Mouse (Mus musculus): ENCODE measurements around the gene Sec24d.
A peak's percentile ranks its signal among the peaks of the same experiment; 100 is the strongest.

Gene Sec24d

DNA sequence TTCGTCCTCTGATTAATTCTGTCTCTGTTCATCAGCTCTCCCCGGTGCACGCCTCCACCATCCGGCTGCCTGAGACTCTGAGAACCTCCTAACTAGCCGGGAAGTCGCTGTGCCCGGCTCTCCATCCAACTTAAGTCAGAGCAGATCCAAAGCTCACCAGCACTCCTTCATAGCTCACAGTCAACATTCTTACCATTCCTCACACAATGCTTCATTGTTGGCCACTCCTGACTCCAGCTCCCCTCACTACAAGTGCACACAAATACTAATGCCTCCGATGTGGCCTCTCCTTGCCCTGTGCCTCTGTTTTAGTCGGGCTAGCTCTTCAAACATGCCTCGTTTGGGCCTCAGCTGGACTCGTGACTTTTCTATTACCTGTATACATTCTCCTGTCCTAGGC, 29.4 kb downstream of the Sec24d start:
- DNase-seq (ENCODE audit: low spot score in 2 of 2) = no peak

DNA sequence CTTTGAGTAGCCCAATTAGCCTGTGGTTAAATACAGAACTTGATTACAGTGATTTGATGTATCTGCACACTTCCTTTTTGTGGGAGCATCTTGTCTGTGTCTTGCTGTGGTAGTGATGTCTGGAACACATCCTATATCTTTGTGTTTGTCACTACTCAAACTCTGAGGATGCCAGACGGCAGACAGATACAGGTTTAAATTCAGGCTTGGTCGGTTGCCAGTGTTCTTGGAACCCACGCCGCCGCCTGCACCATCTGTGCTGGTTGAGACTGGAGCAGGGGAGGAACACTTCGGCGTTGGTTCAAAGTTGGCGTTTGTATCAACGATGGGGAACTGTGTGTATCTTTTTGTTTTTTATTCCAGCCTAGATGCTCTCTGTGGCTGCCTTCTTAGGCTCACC, 31.0 kb downstream of the Sec24d start:
- DNase-seq (ENCODE audit: low spot score in 2 of 2) = no peak

DNA sequence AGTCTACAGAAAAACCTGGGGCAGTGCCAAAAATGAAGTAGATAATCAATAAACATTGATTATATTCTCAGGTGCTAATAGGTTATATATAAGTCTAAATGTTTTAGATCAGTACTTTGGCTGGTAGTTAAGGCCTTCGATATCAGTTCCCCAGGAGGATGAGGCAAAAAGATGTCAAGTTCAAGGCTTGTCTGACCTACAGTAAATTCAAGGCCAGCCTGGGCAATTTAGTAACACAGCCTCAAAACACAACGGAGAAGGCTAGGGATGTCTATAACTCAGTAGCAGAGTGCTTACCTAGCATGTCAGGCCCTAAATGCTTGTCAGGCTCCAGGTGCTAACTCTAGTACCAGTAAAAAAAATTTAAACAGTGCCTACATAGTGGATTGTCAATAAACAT, 34.3 kb downstream of the Sec24d start:
- no peak for DNase-seq (ENCODE audit: low spot score in 2 of 2)

DNA sequence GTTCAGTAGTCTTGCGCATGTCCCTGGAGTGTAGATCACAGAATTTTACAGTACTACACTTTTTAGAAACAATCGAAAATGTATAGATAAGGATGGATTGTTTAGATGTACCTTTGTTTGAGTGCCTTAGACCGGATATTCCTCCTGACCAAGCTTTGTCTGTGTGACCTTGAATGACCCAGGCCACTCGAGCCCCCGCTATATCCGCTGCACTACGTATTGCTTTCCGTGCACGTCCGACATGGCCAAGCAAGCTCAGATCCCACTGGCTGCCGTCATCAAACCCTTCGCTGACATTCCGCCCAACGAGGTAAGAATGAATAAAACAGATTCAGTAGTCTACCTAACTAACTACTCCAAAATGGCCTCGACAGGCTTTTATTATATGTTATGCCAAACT, 38.4 kb downstream of the Sec24d start:
- DNase-seq (ENCODE audit: low spot score in 2 of 2) = no peak

DNA sequence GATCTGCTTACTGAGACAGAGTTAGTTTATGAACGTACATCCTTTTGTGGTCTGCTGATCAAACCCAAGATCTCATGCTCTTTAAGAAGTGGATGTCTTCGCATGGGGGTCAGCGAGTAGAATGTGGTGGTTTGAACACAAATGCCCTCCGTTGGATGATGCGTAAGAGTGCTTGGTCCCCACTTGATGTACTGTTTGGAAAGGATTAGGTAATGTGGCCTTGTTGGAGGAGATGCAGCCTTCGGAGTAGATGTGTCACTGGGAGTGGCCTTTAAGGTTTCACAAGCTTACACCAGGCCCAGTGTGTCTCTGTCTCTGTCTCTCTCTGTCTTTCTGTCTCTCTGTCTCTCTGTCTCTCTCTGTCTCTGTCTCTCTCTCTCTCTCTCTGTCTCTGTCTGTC, 40.2 kb downstream of the Sec24d start:
- no peak for DNase-seq (ENCODE audit: low spot score in 2 of 2)

DNA sequence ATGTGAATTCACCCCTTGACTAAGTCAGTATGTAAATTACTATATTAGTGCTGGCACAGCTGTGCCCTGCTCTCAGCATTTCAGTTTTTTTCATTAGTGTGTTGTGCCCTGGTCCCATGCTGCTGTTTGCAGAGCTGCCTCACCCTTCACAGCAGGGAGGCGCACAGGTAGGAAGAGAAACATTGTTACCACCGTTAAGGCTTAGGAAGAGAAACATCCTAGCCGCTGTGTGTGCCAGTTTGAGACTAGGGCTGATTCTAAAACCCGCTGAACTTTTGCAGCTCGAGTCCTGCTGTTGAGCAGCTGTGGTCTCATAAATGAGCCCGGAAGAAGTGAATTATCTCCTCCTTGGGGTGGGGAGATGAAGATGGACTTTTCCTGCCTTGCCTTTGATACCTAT, 41.9 kb downstream of the Sec24d start:
- no peak for DNase-seq (ENCODE audit: low spot score in 2 of 2)

DNA sequence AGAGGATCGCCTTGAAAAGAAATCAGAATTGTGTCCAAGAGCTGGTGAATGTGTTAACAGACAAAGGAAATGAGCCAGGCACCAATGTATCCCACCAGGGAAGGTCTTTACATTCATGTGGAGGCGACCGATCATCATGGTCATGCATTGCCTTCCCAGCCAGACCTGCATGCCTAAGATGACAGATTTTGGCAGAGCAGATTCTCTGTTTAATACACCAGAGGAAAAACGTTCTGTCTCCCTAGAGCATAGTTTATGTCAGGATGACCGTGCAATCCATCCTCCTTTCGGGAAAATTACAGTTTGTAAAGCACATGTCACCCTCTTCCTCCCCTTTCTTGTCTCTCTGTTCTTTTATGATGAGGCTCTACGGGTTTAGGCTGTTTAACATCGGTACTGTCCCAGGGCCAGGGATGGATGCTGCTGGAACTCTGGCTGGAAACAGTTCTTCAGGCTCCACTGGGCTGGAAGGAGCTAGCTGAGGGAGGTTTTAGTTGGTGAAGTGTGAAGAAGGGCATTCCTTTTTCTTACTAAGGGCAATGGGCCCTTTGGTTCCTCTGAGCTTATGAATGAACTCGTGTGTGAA, 45.3 kb downstream of the Sec24d start:
- DNase-seq (ENCODE audit: low spot score in 2 of 2) = no peak

DNA sequence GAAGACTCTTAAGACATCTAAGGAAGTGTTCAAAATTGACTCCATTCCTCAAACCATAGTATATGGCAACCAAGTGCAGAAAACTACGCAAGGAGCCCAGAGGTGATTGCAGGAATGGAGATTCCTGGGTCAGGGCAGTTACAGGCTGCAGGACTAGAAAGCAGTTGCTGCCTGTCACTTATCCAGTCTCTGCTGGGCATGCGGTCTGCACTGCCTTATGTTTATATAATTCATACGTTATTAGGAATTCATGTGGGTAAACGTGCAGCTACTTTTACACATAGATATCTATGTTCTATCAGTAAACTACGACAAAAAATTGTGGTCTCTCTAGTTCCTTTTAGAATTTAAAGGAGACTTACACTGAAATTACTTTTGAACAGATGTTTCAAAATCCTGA, 46.2 kb downstream of the Sec24d start:
- DNase-seq (ENCODE audit: low spot score in 2 of 2) = no peak

DNA sequence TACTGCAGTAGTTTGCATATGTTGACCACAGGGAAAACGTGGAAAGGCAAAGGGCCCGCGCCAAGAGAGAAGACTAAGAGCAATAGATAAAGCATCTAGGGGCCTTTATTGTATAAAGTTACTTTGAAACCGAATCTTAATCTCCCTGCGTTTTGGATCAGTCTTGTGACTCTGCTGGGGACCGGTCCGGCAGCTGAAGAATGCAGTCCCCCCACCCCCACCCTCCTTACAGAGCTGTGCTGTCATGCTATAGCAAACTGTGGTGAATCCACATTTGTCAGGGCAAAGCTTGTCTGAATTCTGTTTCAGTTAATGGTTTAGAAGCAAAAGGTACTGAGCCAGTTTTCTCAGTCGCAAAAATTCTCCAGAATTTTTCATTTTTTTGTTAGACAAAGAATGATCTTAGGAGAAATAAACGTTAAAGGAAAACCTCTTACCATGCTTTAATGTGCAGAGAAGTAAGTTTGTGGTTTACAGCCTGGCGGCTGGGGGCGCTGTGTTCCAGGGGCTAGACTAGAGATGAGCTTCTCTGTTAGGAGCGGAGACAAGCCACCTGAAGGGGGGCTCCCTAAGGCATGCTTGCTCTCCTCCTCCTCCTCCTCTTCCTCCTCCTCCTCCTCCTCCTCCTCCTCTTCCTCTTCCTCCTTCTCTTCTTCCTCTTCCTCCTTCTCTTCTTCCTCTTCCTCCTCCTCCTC, 46.8 kb downstream of the Sec24d start:
- no peak for DNase-seq (ENCODE audit: low spot score in 2 of 2)

DNA sequence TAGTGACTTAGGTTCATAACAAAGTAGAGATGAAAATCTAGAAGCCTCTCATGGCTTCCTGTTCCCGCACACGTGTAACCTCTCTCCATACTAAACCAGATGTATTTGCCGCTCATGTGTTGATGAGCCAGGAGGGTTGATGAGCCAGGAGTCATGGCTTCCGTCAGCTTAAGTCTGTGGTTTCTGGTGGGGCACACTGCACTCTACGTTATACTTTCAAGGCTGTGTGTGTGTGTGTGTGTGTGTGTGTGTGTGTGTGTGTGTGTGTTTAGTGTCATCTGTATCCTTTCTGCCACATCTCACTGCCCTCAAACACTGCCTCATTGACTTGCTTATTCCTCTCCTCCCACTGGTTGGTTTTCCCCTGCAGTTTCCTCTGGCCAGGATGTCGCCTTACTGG, 48.8 kb downstream of the Sec24d start:
- peak in 1 of 2 experiments; percentile 8 for DNase-seq (ENCODE audit: low spot score in 2 of 2)

DNA sequence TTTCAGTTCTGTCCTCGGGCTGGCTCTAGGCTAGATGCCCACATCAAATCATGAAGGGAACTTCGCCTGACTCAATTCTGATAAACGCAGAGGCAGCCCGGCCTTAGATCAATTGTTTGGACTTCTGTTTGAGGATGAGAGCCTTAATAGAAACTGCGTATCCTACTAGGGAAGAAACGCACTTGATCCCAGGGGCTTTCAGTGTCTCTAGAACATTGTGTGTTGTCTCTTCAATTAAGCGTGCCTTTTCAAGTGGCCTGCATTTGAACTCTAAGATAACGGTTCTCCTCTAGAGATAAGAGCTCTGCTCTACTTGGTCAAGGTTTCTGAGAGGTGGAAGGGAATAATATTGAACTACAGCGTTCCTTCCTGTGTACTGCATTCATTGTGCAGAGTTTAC, 49.8 kb downstream of the Sec24d start:
- DNase-seq (ENCODE audit: low spot score in 2 of 2) = no peak

DNA sequence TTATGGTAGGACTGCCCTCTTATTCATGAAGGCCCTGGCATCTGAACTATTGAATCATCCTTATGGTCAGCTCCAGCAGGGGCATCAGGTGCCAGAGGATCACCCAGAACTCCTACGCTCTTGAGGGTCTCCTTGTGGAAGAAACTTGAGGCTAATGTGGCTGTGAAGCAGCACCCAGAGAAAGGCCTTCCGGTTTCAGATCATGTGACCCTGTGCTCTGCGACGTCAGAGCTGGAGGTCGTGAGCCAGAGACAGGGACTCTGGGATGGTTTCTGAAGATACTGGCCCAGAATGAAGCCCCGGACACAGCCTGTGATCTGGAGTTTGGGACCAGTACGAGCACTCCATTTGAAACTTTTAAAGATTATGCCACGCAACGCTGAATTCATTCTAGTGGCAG, 53.1 kb downstream of the Sec24d start:
- DNase-seq (ENCODE audit: low spot score in 2 of 2) = no peak

DNA sequence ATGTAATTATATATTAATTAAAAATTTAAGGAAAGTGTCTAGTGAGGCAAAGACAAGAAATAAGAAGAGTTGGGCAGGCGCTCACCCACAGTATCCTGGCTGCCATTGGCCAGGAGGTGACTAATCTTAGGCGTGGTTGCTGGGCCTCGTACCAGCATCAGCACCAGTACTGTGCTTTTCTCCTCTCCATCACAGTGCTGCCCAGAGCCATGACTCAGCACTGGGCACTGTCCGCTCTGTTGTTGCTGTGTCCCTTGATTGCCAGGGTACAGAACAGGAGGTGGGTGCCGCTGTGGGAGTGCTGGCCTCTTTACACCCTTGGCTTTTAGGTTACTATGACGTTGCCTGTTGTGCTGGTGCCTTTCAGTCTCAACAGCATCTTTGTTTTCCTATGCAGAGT, 54.4 kb downstream of the Sec24d start:
- no peak for DNase-seq (ENCODE audit: low spot score in 2 of 2)

DNA sequence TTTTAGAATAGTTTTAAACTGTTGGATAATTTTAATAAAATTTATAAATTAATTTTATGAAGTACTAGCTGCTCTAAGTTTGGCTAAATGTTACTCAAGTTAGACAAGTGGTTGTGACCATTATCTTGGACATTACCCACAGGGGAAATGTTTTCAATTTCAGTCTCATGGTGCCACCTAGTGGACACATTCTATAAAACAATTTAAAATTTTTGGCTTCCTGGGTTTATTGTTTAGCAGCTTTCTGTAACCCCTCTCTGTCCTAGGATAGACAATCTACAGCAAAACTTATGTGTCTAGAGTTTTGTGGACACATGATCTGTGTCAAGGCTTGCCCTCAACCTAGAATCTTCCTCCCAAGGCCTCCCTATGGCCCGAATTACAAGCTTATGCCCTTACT, 54.9 kb downstream of the Sec24d start:
- peak; percentile 5 to 17 for DNase-seq (ENCODE audit: low spot score in 2 of 2)

DNA sequence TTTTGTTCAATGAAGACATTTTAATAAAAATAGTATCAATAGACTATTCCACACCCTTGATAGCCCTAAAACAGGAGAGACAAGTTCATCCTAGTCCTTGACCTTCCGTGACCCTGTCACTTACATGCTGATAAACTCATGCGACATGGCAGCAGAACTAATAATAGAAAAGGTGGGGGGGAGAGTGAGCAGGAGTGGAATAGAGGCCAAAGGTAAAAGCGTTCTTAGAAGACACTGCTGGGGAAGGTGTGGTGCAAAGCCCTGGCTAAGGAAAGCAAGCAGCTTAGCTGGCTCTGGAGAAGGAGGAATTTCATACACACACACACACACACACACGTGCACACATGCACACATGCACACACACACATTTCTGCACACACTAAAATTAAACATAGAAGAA, 57.1 kb downstream of the Sec24d start:
- DNase-seq (ENCODE audit: low spot score in 2 of 2) = no peak

DNA sequence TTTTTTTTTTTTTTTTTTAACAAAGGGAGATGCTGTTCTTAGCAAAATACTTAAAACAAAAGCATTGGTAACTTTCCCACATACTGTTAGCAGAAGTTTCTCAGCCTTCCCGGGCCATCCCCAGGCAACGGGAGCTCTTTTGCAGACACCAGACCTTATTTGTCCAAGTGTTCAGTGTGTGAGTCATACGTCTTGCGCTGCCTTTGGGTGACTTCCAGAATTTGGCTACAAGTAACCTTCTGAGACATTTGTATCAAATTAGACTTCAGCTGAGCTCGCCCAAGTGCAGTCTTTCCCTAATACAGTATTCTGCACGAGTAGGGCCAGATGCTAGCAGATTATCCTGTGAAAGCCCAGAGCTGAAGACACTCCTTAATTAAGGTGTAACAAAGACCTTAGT, 62.0 kb downstream of the Sec24d start:
- DNase-seq (ENCODE audit: low spot score in 2 of 2) = no peak

DNA sequence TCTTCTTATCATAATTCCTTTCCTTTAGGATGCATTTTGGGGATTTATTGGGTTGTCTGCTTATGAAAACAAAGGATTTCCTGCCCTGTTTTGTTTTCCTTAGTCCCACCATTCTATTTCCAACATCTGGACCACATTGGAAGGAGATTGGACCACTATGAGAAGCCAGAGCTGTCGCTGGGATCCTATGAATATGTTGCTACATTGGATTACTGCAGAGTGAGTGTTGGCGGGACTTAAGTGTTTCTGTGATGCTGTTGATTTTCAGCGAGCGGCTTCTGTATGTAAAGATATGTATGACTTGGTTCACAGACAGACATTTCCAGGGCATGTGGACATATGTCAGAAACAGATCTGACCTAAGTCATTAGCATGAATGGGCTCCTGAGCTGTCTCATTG, 63.0 kb downstream of the Sec24d start:
- no peak for DNase-seq (ENCODE audit: low spot score in 2 of 2)

DNA sequence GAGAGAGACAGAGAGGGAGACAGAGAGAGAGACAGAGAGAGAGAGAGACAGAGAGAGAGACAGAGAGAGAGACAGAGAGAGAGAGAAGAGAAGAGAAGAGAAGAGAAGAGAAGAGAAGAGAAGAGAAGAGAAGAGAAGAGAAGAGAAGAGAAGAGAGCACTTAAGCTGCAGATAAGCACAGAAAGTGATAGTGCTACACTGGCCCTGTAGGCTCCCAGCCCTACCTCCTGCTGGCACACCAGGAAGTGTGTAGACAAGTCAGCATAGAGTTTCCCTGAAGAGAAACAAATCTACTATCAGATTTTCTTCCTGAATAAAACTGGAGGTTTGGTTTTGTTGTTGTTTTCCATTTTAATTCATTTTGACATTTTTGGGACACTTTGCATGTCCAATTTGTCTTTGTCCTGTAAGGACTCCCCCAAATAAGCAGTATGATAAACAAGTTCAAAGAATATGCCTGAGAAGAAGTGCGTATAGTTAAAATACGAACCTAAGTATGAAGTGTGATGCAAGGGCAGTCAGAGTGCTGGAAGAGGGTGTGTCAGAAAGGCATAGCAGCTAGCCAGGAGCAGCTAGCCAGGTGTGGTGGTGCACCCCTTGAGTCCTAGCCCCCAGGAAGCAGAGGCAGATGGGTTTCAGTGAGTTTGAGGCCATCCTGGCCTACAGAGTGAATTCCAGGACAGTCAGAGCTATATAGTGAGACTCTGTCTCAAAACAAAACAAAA, 65.2 kb downstream of the Sec24d start:
- DNase-seq (ENCODE audit: low spot score in 2 of 2) = no peak

DNA sequence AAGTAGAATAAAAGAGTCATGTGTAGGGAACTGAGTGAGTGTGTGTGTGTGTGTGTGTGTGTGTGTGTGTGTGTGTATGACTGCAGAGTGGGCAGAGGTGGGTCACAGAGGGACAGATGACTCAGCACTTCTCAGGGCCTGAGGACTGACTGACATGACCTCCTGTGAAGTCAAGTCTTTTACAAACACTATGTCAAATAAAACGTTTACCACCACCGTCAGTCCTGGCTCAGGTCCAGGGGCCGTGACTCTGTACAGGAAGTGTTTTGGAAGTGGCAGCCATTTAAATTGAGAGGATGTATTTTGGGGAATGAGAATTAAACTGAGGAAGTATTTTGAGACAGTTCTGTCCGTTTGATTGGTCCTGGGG, 65.8 kb downstream of the Sec24d start:
- DNase-seq (ENCODE audit: low spot score in 2 of 2) = no peak

DNA sequence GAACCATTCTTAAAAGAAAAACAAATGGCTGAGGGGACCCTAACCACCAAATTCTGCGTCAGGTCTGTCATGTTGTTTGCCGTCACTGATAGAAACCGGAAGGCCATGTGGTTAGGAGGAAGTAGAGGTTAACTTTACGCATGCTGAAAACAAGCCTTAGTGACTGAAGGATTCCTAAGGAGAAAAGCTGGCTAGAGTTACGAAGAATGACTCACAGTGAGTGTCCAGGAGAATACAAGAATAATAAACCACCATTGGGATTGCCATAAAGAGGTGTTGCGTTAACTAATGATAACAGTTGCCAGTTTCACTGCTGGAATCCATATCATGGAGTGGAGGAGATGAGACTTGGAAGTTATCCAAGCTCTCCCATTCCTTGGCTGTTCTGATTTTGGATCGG, 67.7 kb downstream of the Sec24d start:
- no peak for DNase-seq (ENCODE audit: low spot score in 2 of 2)

DNA sequence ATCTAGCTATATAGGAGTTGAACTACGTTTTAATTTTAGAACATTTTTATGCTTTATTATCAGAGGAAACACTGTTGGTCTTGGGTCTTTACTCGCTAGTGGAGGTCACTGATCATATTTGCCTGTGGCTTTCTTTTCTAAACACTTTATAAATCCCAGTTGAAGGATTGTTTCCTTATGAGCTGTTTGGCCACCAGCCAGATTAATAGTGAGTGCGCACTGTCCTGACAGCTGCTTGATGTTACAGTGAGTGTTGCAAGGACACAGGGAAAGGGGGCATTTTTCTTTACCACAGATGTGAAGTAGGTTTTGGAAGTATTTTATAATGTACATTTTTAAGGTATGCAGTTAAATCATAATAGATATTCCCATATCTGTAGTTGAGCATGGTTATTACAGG, 68.2 kb downstream of the Sec24d start:
- DNase-seq (ENCODE audit: low spot score in 2 of 2) = no peak

DNA sequence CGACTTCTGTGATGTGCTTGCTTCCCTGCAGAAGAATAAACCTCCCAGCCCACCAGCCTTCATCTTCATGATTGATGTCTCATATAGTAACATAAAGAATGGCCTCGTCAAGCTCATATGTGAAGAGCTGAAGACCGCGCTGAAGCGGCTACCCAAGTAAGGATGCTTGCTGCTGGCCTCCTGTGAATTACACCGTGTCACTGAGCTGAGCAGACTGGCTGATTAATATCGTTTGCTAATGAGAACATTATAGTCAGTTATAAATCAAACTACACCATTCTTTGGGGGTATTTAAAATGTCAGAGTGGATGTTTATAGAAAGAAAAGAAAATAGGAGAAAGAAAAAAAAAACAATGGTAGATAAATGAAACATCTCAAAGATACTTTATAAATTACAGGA, 69.2 kb downstream of the Sec24d start:
- no peak for DNase-seq (ENCODE audit: low spot score in 2 of 2)

DNA sequence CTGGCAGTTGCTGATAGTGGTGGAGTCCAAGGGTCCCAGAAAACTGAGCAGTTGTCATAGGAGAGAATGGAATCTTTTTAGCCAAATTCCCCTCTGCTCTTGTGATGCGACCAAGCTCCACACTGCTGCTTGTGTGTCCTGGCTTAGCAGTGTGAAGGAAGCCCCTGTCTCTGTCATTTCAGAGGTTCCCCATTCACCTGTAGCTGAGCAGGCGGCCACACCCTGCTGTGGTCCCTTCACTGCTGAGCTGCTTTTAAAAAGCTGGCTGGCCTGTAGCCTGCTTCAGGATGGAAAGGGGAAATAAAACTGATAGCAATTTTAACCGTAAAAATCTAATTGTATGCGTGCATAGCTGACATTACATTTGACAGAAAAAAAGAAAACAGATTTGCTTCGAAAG, 69.7 kb downstream of the Sec24d start:
- DNase-seq (ENCODE audit: low spot score in 2 of 2) = no peak

DNA sequence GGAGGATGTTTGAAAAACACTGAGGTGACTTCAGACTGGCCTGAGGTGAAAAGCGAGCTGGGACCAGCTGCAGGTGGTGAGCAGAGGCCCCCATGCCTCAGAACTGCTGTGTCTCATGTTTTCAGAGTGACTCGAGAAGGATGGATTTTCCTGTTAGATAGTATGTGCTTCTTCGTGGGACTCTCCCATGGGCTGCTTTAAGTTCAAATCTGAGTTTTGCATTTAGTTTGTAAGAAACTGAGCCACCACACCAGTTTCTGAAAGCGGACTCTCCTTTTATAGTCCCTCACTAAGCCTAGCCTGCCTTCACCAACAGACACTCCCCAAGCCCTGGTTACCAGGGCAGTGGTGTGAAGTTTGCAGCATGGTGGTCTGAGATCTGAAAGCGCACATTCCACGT, 70.6 kb downstream of the Sec24d start:
- no peak for DNase-seq (ENCODE audit: low spot score in 2 of 2)

All from natural killer cell, adult 2 months (primary cell).